Mouse (Mus musculus) lung, adult 2 months (tissue): ENCODE data around the gene Zbtb7b. TPM values are rescaled to one million over a fixed set of nuclear protein-coding genes. Genes with fewer than 3 reads are reported as not detected.

ENCODE experiments used
- DNase-seq: peaks from one replicate; pipeline ENCODE4 v3.0.0; 2022
- H3K4me1 ChIP-seq: fragments of 200-500 bp; 2 replicates; pipeline ENCODE4 v1.6.1; 2011; ENCODE audit warnings: low read length; ENCODE audit not compliant: control insufficient read depth, insufficient read depth
- H3K4me3 ChIP-seq: fragments of 200-500 bp; replicated peaks from 2 replicates; pipeline ENCODE3; 2011; ENCODE audit warnings: low read depth, mild to moderate bottlenecking, control low read depth, low read length; ENCODE audit errors: extremely low read depth
- CTCF ChIP-seq: fragments of 200-500 bp; IDR thresholded peaks from 2 replicates; pipeline ENCODE4 v1.5.1; 2011; ENCODE audit warnings: mild to moderate bottlenecking, low read length, control low read depth; ENCODE audit not compliant: insufficient read depth
- POLR2A ChIP-seq: fragments of 200-500 bp; IDR thresholded peaks from 2 replicates; pipeline ENCODE4 v1.6.1; 2011; ENCODE audit warnings: low read depth, mild to moderate bottlenecking, control low read depth, low read length, borderline replicate concordance; ENCODE audit errors: extremely low read depth
- WGBS: fragments of 180-500 bp; shearing (Covaris S2); methylation state at CpG from one replicate; pipeline ENCODE4 v1.1.7; 2018; 5-methylcytosine and 5-hydroxymethylcytosine counted together
- polyA plus RNA-seq: library from polyadenylated mRNA; depleted of rRNA; stranded (reverse); fragments of >200 nt; gene quantifications from 2 replicates; pipeline ENCODE4 v1.2.3, GENCODE M21; 2012

Zbtb7b gene
- polyA plus RNA-seq, 1 experiment: 63.0 TPM

DNA sequence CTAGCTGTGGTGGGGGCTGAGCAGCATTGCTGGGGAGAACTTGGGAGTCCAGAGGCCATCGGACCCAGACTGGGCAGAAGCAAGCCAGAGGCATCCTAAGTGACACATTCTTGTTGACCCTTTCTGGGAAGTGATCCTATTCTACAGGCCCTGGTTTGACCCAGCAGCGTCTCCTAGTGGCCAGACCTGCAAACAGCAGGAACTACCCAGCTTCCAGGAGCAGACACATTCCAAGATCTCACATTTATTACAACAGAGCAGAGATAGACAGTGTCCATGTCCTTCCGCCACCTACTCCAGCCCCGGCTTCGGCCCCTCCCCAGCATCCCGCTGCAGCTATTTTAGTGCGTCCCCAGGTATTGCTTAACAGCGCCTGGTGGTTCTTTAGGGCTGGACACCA lies 55.2 kb downstream of the Zbtb7b start:
- DNase-seq: peak; percentile 71
- Histone ChIP-seq H3K4me1 (no peaks in the 10 kb centered on the region; the same call in 1 of the 2 replicates), H3K4me3 (no peak overlapping the region)
- WGBS: 41% methylated on average over 8 of the region's 8 CpGs
- TF ChIP-seq POLR2A (no peak), CTCF (peak; percentile 90)

DNA sequence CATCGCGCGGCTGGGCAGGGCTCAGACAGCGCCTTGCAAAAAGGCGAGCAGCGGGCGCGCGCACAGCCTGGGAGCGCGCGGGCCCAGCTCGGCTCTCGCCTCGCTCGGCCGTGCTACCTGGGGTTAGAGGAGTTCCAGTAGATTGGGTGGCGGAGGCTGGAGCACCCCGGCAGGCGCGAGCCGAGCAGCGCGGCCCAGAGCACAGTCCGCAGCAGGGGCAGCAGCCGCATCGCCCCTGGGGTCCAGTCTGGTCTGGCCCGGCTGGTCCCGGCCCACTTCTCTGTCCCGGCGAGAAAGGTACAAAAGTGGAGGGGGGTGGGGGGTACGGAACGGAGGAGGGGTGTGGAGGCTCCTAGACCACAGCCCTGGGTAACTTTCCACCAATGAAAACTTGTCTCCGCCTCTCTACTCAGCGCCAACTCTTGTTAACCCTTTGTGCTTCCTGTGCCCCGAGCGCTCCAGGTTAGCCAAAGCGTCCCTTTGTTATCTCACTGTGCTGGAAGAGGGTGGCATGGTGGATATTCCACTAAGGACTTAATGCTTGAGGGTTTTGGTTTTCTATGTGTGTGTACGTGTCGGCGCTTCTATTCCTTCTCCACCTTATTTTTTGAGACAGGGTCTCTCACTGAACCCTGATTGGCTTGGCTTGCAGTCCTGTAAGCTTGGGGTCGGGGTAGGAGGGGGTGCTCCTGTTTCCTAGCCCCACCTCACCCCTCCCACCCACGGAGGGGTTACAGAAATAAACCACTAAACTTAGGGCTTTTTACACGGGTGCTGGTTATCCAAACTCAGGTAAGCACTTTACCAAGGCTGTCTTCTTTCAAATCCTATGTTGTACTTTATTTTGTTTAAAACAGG lies 56.6 kb downstream of the Zbtb7b start, which contains the start of gene Efna4:
Efna4 (minus strand) TSS at position 308 of the 858 bp plus-strand sequence.
- TF ChIP-seq CTCF (no peak), POLR2A (no peak)
- WGBS: 2% methylated on average over 44 of the region's 44 CpGs
- Histone ChIP-seq H3K4me1 (no peaks in the 10 kb centered on the region; the same call in 1 of the 2 replicates), H3K4me3 (peak within 1 kb of the TSS; percentile 69)
- DNase-seq: peak; percentile 60

DNA sequence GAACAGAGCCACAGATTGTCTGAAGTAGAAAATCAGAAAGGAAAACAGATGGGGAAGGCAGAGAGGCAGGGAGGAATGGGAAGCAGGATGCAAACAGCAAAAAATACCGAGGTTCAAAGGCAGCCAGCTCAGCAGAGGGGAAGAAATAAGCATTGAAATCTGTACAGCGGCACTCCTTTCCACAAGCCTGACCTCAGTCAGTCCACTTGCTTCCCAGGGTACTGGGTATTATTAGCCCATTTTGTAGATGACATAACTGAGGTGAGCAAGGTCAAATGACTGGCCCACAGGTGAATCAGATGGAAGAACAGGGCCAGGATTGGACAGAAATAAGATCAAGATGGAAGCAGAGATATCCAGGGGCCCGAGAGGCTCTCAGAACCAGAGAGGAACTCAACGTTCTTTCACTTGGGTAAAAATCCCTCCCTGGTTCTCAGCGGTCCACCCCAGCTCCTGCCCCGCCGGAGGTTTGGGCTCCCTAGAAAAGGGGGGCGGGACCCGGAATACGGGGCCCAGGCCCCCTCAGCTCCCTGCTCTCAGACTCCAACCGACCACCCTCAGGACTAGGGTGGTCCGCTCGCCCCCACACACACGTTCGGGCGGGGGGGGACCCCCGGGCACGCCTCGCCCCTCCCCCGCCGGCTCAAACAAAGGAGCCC lies 57.4 kb downstream of the Zbtb7b start:
- WGBS: 3% methylated on average over 21 of the region's 21 CpGs
- Histone ChIP-seq H3K4me1 (no peaks in the 10 kb centered on the region; the same call in 1 of the 2 replicates), H3K4me3 (peak overlapping the region; percentile 69)
- no peak for DNase-seq
- TF ChIP-seq POLR2A (no peak), CTCF (no peak)

DNA sequence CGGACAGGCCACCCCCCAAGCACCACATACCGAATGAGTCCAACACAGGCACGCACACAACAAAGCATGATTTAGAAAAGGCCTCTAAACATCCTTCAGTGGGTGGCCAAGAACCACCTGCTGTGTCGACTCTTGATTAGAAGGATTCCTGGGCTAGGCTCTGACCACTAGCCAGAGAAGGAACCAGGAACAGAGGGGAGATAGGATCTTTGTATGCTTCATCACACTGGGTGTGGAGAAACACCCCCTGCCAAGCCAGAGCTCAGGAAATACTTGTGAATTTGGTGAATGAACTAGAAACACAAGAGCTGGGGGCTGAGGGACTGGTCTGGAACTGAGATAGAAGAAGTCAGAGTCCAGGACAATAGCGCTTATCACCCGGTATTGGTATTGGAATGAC lies 58.0 kb downstream of the Zbtb7b start:
- TF ChIP-seq POLR2A (no peak), CTCF (no peak)
- no peak for DNase-seq
- Histone ChIP-seq H3K4me3 (no peak overlapping the region), H3K4me1 (no peaks in the 10 kb centered on the region; the same call in 1 of the 2 replicates)
- 48% methylated on average over 6 of the region's 6 CpGs for whole genome bisulfite sequencing

DNA sequence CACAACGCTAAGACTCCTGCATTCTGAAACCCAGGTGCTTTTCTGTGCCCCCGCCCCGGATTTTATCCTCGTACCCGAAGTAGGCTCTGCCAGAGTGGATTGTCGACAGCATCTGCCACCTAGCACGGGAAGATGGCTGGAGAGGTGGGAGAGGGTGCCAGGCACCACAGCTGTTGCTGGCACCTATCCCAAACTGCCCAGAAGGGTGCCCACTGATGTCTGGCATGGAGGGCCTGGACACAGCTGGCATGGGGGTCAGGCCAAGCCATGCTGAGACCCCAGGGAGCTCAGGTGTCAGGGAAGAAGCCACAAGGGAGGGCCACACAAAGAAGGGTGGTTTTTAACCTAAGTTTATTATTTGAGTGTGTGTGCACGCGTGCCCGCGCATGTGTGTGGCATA lies 61.5 kb downstream of the Zbtb7b start:
- DNase-seq: no peak
- no peak overlapping the region for H3K4me3 ChIP-seq
- WGBS: 73% methylated on average over 11 of the region's 11 CpGs
- TF ChIP-seq POLR2A: no peak
- TF ChIP-seq CTCF: no peak
- no peaks in the 10 kb centered on the region; the same call in 1 of the 2 replicates for H3K4me1 ChIP-seq

DNA sequence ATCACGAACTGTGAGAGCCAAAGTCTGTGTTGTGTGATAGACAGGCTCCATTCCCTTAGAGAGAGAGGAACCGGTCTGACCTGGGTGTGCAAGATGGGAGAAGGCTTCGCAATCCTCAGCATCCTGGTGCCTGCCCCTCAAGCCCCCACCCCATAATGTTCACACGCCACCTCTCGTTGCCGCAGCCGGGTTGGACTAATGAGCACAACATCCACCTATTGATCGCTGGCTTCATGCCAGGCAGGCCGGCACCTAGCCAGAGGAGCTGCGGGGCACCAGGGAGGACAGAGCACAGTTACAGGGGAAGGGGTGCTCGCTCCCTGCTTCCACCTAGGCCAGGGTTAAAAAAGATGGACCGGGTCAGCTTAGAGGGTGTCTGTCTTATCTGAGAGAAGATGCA lies 62.1 kb downstream of the Zbtb7b start:
- Histone ChIP-seq H3K4me1 (no peaks in the 10 kb centered on the region; the same call in 1 of the 2 replicates), H3K4me3 (no peak overlapping the region)
- TF ChIP-seq CTCF (no peak), POLR2A (no peak)
- DNase-seq: no peak
- WGBS: 52% methylated on average over 12 of the region's 12 CpGs

DNA sequence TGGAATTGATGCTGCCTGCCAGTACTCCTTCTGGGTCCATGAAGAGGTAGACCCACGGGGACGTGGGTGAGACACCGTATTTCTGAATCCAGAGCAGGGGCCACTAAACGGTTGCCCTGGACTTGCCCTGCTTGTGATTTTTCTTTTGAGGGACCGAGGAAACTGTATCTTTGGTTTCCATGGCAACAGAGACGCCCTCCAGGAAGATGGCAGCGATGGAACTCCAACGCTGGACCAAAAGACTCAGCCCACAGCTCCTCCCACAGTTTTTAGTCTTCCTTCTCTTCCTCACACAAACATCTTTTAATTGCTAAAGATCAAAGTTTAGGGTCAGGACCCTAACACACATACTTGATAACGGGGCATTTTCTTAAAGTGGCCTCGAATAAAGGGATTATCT lies 62.6 kb downstream of the Zbtb7b start:
- WGBS: 69% methylated on average over 10 of the region's 10 CpGs
- Histone ChIP-seq H3K4me3 (no peak overlapping the region), H3K4me1 (no peaks in the 10 kb centered on the region; the same call in 1 of the 2 replicates)
- TF ChIP-seq CTCF: no peak
- TF ChIP-seq POLR2A: no peak
- DNase-seq: no peak

DNA sequence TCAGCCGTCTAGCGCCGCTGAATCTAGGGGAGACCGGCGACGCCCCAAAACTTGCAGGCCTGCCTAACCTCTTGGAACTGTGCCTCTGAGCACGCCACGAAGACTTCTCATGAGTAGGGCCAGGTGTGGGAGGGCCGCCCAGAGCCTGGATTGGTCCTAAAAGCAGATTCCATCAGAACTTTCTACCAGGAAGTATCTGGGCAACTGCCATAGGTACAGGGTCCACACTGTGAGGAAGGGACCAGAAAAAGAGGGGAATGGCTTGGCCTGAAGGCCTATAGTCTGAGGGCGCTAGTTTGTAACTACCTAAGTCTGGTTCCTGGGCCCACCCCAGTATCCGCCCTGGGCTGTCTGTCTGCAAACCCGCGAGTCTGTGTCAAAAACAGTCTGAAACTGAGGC lies 63.0 kb downstream of the Zbtb7b start:
- no peak for TF ChIP-seq POLR2A
- TF ChIP-seq CTCF: no peak
- 68% methylated on average over 13 of the region's 13 CpGs for WGBS
- Histone ChIP-seq H3K4me3 (no peak overlapping the region), H3K4me1 (no peaks in the 10 kb centered on the region)
- no peak for DNase-seq

DNA sequence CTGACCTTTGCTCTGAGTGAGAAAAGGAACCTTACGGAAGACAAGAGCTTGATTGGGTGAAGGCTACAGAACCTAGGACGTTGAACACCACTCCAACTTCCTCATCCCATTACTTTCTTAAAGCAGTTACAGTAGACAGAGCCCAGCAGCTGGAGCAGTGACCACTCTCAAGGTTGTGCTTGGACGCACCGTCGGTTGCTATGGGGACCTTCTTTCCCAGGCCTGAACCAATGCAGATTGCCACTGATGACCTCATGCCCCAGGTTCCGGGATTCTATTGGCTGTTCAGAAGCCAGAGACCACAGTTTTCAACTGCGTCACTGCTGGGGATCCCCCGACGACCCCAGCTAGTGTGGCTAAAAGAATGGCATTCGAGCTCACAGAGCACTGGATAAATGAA lies 63.6 kb downstream of the Zbtb7b start:
- no peaks in the 10 kb centered on the region for H3K4me1 ChIP-seq
- peak; percentile 31; the same call in 1 of the 2 replicates for TF ChIP-seq POLR2A
- no peak for TF ChIP-seq CTCF
- 37% methylated on average over 10 of the region's 10 CpGs for WGBS
- DNase-seq: no peak
- no peak overlapping the region for H3K4me3 ChIP-seq
